Mouse (Mus musculus) lung, adult 2 months (tissue): ENCODE measurements around the gene Mfsd10.

ENCODE experiments used
- CTCF ChIP-seq: fragments of 200-500 bp; IDR thresholded peaks from 2 replicates; pipeline ENCODE4 v1.5.1; 2011; ENCODE audit warnings: mild to moderate bottlenecking, low read length, control low read depth; ENCODE audit not compliant: insufficient read depth
- POLR2A ChIP-seq: fragments of 200-500 bp; IDR thresholded peaks from 2 replicates; pipeline ENCODE4 v1.6.1; 2011; ENCODE audit warnings: low read depth, mild to moderate bottlenecking, control low read depth, low read length, borderline replicate concordance; ENCODE audit errors: extremely low read depth

DNA sequence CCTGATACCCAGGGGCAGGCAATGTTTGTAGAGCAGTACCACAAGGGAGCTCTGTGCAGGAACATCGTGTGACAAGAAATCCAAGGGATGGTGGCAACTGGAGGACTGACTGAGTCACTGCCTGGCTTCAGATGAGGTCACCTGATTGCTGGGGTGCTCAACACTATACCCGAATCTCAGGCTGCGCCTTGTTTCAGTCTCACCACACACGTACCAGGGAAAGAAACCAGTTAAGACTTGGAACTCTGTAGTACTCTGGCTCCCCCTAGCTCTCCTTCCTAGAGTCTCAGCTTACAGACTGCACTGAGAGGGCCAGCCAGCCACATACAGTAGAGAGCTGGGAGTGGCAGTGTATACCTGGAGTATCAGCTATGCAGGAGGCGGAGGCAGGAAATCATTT is 5.9 kb upstream of the Mfsd10 start:
- TF ChIP-seq CTCF: peak; percentile 54
- no peak for TF ChIP-seq POLR2A
